Mouse (Mus musculus): Measurements from ENCODE around the gene Mum1.

DNA sequence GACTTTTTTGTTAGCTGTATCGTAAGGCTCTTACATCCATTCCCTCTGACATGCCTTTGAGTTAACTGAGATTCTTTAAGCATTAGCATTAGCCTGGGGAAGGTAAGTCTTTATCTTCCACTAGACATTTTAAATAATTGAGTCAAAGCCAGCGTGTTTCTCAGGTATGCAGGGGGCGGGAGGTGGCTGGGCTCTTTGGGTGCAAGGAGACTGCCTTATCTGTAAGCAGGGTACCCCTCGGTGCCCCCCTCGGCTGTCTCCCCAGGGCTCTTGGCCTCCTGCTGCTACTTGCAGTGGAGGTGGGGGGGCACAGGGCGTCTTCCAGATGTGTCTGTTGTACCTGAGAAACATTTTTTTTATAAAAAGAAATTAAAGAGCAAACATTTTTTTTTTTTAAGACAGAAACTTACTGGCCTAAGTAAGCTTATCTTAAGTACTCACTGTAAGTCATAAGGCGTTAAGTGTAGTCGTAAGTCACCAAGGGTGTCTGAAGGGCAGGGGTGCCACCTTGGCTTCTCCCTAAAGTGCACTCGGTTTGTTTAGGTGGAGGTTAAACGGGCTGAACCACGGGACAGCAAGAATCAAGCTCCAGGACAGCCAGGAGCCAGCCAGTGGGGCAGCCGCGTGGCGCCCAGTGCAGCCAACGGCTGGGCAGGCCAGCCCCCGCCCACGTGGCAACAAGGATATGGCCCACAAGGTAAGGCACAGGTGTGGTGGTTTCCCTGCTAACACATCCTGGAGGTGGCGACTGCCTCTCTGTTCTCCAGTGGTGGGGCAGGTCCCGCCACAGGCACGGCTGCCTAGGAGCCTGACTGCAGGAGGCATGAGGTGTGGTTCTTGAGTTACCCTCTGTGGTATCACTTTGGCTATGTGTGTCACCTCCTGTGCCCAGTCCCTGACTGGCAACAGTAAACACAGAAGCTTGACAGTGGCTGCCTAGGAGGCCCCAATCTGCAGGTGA, 56.5 kb downstream of the Mum1 start:
- TF ChIP-seq CTCF (IDR thresholded peaks at IDR 0.05; ENCODE audit: extremely low read depth, insufficient read depth, insufficient read length, insufficient replicate concordance): no peak
- no peak for TF ChIP-seq POLR2A (IDR thresholded peaks at IDR 0.05; ENCODE audit: low read depth, low read length)
